Mouse (Mus musculus) ES-Bruce4 (cell line): ENCODE measurements around the gene Dcbld1. TPM values are rescaled to one million over a fixed set of nuclear protein-coding genes. Genes with fewer than 3 reads are reported as not detected.
A peak's percentile ranks its signal among the peaks of the same experiment; 100 is the strongest.

ENCODE experiments used
- H3K27ac ChIP-seq: 2 replicates; pipeline ENCODE4 v1.5.1; 2012; ENCODE audit warnings: low read length, inconsistent platforms; ENCODE audit not compliant: insufficient read depth
- H3K27me3 ChIP-seq: 2 replicates; pipeline ENCODE4 v1.6.1; 2012; ENCODE audit warnings: mild to moderate bottlenecking, low read length, inconsistent platforms; ENCODE audit not compliant: control insufficient read depth, poor library complexity, insufficient read depth, severe bottlenecking
- H3K36me3 ChIP-seq: 2 replicates; pipeline ENCODE4 v1.6.1; 2012; ENCODE audit warnings: inconsistent platforms, mild to moderate bottlenecking, low read length, moderate library complexity; ENCODE audit not compliant: control insufficient read depth, poor library complexity, insufficient read depth, severe bottlenecking
- H3K4me1 ChIP-seq: one replicate; pipeline ENCODE4 v1.8.1; 2011; ENCODE audit warnings: low read length; ENCODE audit not compliant: control insufficient read depth, insufficient read depth
- H3K4me3 ChIP-seq: 2 replicates; pipeline ENCODE4 v1.5.1; 2011; ENCODE audit warnings: low read depth, mild to moderate bottlenecking, low read length
- H3K9ac ChIP-seq: 2 replicates; pipeline ENCODE4 v1.6.1; 2012; ENCODE audit warnings: low read depth, mild to moderate bottlenecking, inconsistent platforms; ENCODE audit not compliant: poor library complexity, severe bottlenecking
- H3K9me3 ChIP-seq: replicated peaks from 2 replicates; pipeline ENCODE4 v1.6.1; 2012; ENCODE audit warnings: mild to moderate bottlenecking, low read length, inconsistent platforms; ENCODE audit not compliant: control insufficient read depth, poor library complexity, insufficient read depth, severe bottlenecking
- CTCF ChIP-seq: IDR thresholded peaks from one replicate; pipeline ENCODE4 v1.8.1; 2011; ENCODE audit warnings: low read depth, low read length
- EP300 ChIP-seq: IDR thresholded peaks from 2 replicates; pipeline ENCODE4 v1.6.1; 2011; ENCODE audit warnings: low read depth, low read length; ENCODE audit not compliant: insufficient read depth
- POLR2A ChIP-seq: IDR thresholded peaks from one replicate; pipeline ENCODE4 v1.8.1; 2011; ENCODE audit warnings: low read length; ENCODE audit not compliant: insufficient read depth
- polyA plus RNA-seq: library from polyadenylated mRNA; stranded (reverse); fragments of >200 nt; gene quantifications from 2 replicates; pipeline ENCODE4 v1.2.4, GENCODE M21; 2011; ENCODE audit warnings: low read depth; ENCODE audit not compliant: missing spikeins, insufficient read depth, insufficient read length

The Dcbld1 gene
- polyA plus RNA-seq, 1 experiment = 19.7 TPM

- Histone ChIP-seq H3K4me1 (peaks cover 1% of the 10 kb centered on the region), H3K36me3 (no peaks in the 10 kb centered on the region), H3K27me3 (no peaks in the 10 kb centered on the region), H3K9ac (no peak overlapping the region), H3K27ac (no peak overlapping the region), H3K9me3 (no peaks in the 10 kb centered on the region), H3K4me3 (no peak overlapping the region)
- no peak for TF ChIP-seq POLR2A
- TF ChIP-seq CTCF = peak; percentile 91
Observed at GRCm38 (mm10) chr10:52216797-52217563, 16.4 kb upstream of the Dcbld1 start.

- Histone ChIP-seq H3K36me3 (no peaks in the 10 kb centered on the region), H3K27ac (no peak overlapping the region), H3K27me3 (no peaks in the 10 kb centered on the region), H3K4me3 (no peak overlapping the region), H3K4me1 (peaks cover 1% of the 10 kb centered on the region), H3K9ac (no peak overlapping the region), H3K9me3 (no peaks in the 10 kb centered on the region)
- TF ChIP-seq POLR2A = no peak
- no peak for TF ChIP-seq EP300
- TF ChIP-seq CTCF = no peak
Observed at GRCm38 (mm10) chr10:52217564-52217934, 15.9 kb upstream of the Dcbld1 start.

- Histone ChIP-seq H3K4me3 (no peak overlapping the region), H3K36me3 (no peaks in the 10 kb centered on the region), H3K9me3 (no peaks in the 10 kb centered on the region), H3K27ac (no peak overlapping the region), H3K9ac (no peak overlapping the region), H3K4me1 (peaks cover 1% of the 10 kb centered on the region), H3K27me3 (no peaks in the 10 kb centered on the region)
- TF ChIP-seq POLR2A (no peak), CTCF (no peak), EP300 (no peak)
Observed at GRCm38 (mm10) chr10:52219600-52219999, 13.8 kb upstream of the Dcbld1 start.

- TF ChIP-seq CTCF (peak; percentile 38), EP300 (no peak)
- Histone ChIP-seq H3K9me3 (no peaks in the 10 kb centered on the region), H3K4me3 (peak overlapping the region; percentile 29), H3K36me3 (no peaks in the 10 kb centered on the region), H3K27ac (no peak overlapping the region), H3K27me3 (no peaks in the 10 kb centered on the region), H3K9ac (peak overlapping the region; percentile 97; the same call in 1 of the 2 replicates), H3K4me1 (no peaks in the 10 kb centered on the region)
Observed at GRCm38 (mm10) chr10:52232196-52233176, 933 bp upstream of the Dcbld1 start.

GRCm38 (mm10) chr10:52233969-52234653 is 692 bp downstream of the Dcbld1 start:
- H3K4me3 ChIP-seq = peak overlapping the region; percentile 60
- H3K36me3 ChIP-seq = no peaks in the 10 kb centered on the region
- no peaks in the 10 kb centered on the region for H3K4me1 ChIP-seq
- no peaks in the 10 kb centered on the region for H3K27me3 ChIP-seq
- no peak overlapping the region for H3K27ac ChIP-seq
- H3K9me3 ChIP-seq = no peaks in the 10 kb centered on the region
- H3K9ac ChIP-seq = peak overlapping the region; percentile 97
- TF ChIP-seq POLR2A (no peak), EP300 (no peak), CTCF (no peak)
